17 mouse cellular contexts compared by ENCODE assay signal in the genomic region with DNA sequence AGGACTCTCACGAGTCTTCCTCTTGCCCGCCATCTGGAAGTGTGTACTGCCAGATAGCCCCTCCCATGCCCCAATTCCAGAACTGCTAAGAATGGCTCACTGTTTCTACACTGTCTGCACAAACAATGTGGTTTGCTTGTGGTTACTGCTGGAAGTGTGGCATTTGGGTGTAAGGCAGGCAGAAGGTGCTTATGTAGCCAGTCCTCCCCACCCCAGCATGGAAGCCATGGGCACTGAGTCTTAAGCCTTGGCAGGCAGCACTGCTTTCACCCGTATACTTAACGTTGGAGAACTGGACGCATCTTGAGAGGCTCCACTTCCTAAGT. TPM values are rescaled to one million over a fixed set of nuclear protein-coding genes. Genes with fewer than 3 reads are reported as not detected.
DNase-seq lines count a peak whose midpoint lies in the region; ATAC-seq and TF ChIP-seq lines count a peak whose summit lies in the region.
"Had no signal": no experiment of that assay in that cellular context is flagged by ENCODE, and none has a peak within 500 bp of the region (broad histone marks: within the 10 kb centered on the region; RNA-seq: fewer than 3 reads in every experiment).

No protein-coding gene starts in this region.

- peak overlapping the region; percentile 84 for H3K27ac ChIP-seq in heart, embryonic 13.5 days (replicated peaks)
- no peak overlapping the region for H3K27ac ChIP-seq in forebrain, postnatal 0 days (ENCODE audit: low read depth, low read length)
- H3K27ac ChIP-seq: forebrain, embryonic 12.5 days; hindbrain, embryonic 14.5 days; layer of hippocampus, adult 2 months had no signal

- H3K4me2 ChIP-seq in heart, embryonic 13.5 days = peak overlapping the region; percentile 48
- H3K4me2 ChIP-seq in forebrain, postnatal 0 days (ENCODE audit: low read depth) = no peak overlapping the region
- H3K4me2 ChIP-seq: forebrain, embryonic 12.5 days; hindbrain, embryonic 14.5 days had no signal

- TF ChIP-seq CTCF in G1E (IDR thresholded peaks at IDR 0.05; ENCODE audit: low read depth, low read length) = no peak
- TF ChIP-seq CTCF in forebrain, postnatal 0 days (IDR thresholded peaks at IDR 0.05; ENCODE audit: low read depth) = no peak

- whole genome bisulfite sequencing in heart, embryonic 13.5 days = 60% methylated on average over 5 of the region's 5 CpGs
- 76% methylated on average over 5 of the region's 5 CpGs for WGBS in forebrain, postnatal 0 days

- DNase-seq in heart, adult 18-20 months = no peak
- DNase-seq in 3134 (ENCODE audit: extremely low read depth, insufficient read length, low spot score) (peak; percentile 84), G1E (ENCODE audit: low spot score) (no peak)
- peak; percentile 96 for DNase-seq in fibroblast of lung, adult 2 months (ENCODE audit: low read depth)
- no peak for DNase-seq in cerebellum, postnatal 25 days
- no peak for DNase-seq in forebrain, postnatal 0 days
- no peak for DNase-seq in cerebellum, postnatal 14 days
- DNase-seq: adrenal gland, adult 8-10 months; cerebellum, postnatal 36 days; gastrocnemius, postnatal 25 days; kidney, adult 9 months; lung, adult 18-20 months; thymus, postnatal 14 days had no signal

- no peak overlapping the region for H3K9ac ChIP-seq in heart, embryonic 13.5 days
- no peak overlapping the region for H3K9ac ChIP-seq in forebrain, postnatal 0 days
- H3K9ac ChIP-seq: forebrain, embryonic 12.5 days; hindbrain, embryonic 14.5 days had no signal

- H3K36me3 ChIP-seq in heart, embryonic 13.5 days = peaks cover 56% of the 10 kb centered on the region
- peaks cover 63% of the 10 kb centered on the region for H3K36me3 ChIP-seq in G1E (replicated peaks)
- peaks cover 28% of the 10 kb centered on the region for H3K36me3 ChIP-seq in forebrain, postnatal 0 days (ENCODE audit: insufficient read depth)

- no peak for ATAC-seq in heart, embryonic 13.5 days (ENCODE audit: extremely low read depth, insufficient number of reproducible peaks, low FRiP score, low TSS enrichment)
- peak; percentile 25; the same call in 1 of the 2 replicates for ATAC-seq in G1E (ENCODE audit: extremely low read depth, insufficient number of reproducible peaks, low FRiP score, poor library complexity, severe bottlenecking)
- ATAC-seq in forebrain, postnatal 0 days = no peak

- H3K27me3 ChIP-seq in heart, embryonic 13.5 days (replicated peaks) = no peaks in the 10 kb centered on the region
- no peaks in the 10 kb centered on the region for H3K27me3 ChIP-seq in G1E (ENCODE audit: insufficient read depth, low read length)
- no peaks in the 10 kb centered on the region for H3K27me3 ChIP-seq in forebrain, postnatal 0 days (ENCODE audit: insufficient read depth, low read length)
- H3K27me3 ChIP-seq: forebrain, embryonic 12.5 days had no signal

- no peak overlapping the region for H3K4me3 ChIP-seq in heart, embryonic 13.5 days
- no peak overlapping the region for H3K4me3 ChIP-seq in G1E (ENCODE audit: low read depth, low read length)
- no peak overlapping the region for H3K4me3 ChIP-seq in forebrain, postnatal 0 days (ENCODE audit: low read depth, low read length)
- H3K4me3 ChIP-seq: forebrain, embryonic 12.5 days; layer of hippocampus, adult 2 months had no signal

- peaks cover 3% of the 10 kb centered on the region; the same call in 1 of the 2 replicates for H3K9me3 ChIP-seq in heart, embryonic 13.5 days
- no peaks in the 10 kb centered on the region for H3K9me3 ChIP-seq in G1E (replicated peaks)
- H3K9me3 ChIP-seq in forebrain, postnatal 0 days (ENCODE audit: low read length) = no peaks in the 10 kb centered on the region
- H3K9me3 ChIP-seq: forebrain, embryonic 12.5 days had no signal

- H3K4me1 ChIP-seq in heart, embryonic 13.5 days = peaks cover 35% of the 10 kb centered on the region
- peaks cover 19% of the 10 kb centered on the region for H3K4me1 ChIP-seq in G1E (ENCODE audit: insufficient read depth, low read depth, low read length)
- no peaks in the 10 kb centered on the region for H3K4me1 ChIP-seq in forebrain, postnatal 0 days (ENCODE audit: insufficient read depth)
- H3K4me1 ChIP-seq: forebrain, embryonic 12.5 days had no signal

RNA-seq across cellular contexts. Expression of a gene that starts 25.8 kb away (rescaled TPM):
- 28.4 and 28.7 TPM in 2 replicates for polyA plus RNA-seq in heart, embryonic 13.5 days (2015; fragmentation: Nextera tagmentation; extraction: Ambion mirVana)
- 10 to 100 TPM; 34.8 to 41.3 TPM for total RNA-seq in heart, adult 18-20 months (2021)
- total RNA-seq in G1E (2014; fragmentation: Nextera tagmentation) (39.3 and 45.7 TPM in 2 replicates), G1E (2017) (24.5 and 25.5 TPM in 2 replicates)
- polyA plus RNA-seq in G1E (2012) = 17.9 and 23.5 TPM in 2 replicates
- total RNA-seq in forebrain, postnatal 0 days (2014; rRNA removed) = 48.5 and 55.7 TPM in 2 replicates
- 18.4 and 21.3 TPM in 2 replicates for polyA plus RNA-seq in forebrain, postnatal 0 days (2015; fragmentation: Nextera tagmentation; extraction: Ambion mirVana)

RNA-seq across cellular contexts. Expression of a gene that starts 54.0 kb away (rescaled TPM):
- 59.2 and 63.0 TPM in 2 replicates for polyA plus RNA-seq in heart, embryonic 13.5 days (2015; fragmentation: Nextera tagmentation; extraction: Ambion mirVana)
- total RNA-seq in heart, adult 18-20 months (2021) = 10 to 100 TPM; 84.8 to 86.9 TPM
- 105 and 124 TPM in 2 replicates for total RNA-seq in G1E (2014; fragmentation: Nextera tagmentation)
- 73.3 and 79.5 TPM in 2 replicates for total RNA-seq in G1E (2017)
- 42.7 and 52.3 TPM in 2 replicates for polyA plus RNA-seq in G1E (2012)
- 38.5 and 42.1 TPM in 2 replicates for total RNA-seq in forebrain, postnatal 0 days (2014; rRNA removed)
- polyA plus RNA-seq in forebrain, postnatal 0 days (2015; fragmentation: Nextera tagmentation; extraction: Ambion mirVana) = 32.9 and 45.8 TPM in 2 replicates

Comparison
In these comparisons a context has a peak if more than half of its experiments do, and no peak if none do; other contexts are left out.
1. DNase-seq: peak in 3134 (single experiment) and fibroblast of lung, adult 2 months (single experiment); none in heart, adult 18-20 months (0 of 2), G1E (single experiment), cerebellum, postnatal 25 days (0 of 2), forebrain, postnatal 0 days (single experiment) and cerebellum, postnatal 14 days (0 of 2).